8 mouse cellular contexts compared by ENCODE assay signal in the genomic region with DNA sequence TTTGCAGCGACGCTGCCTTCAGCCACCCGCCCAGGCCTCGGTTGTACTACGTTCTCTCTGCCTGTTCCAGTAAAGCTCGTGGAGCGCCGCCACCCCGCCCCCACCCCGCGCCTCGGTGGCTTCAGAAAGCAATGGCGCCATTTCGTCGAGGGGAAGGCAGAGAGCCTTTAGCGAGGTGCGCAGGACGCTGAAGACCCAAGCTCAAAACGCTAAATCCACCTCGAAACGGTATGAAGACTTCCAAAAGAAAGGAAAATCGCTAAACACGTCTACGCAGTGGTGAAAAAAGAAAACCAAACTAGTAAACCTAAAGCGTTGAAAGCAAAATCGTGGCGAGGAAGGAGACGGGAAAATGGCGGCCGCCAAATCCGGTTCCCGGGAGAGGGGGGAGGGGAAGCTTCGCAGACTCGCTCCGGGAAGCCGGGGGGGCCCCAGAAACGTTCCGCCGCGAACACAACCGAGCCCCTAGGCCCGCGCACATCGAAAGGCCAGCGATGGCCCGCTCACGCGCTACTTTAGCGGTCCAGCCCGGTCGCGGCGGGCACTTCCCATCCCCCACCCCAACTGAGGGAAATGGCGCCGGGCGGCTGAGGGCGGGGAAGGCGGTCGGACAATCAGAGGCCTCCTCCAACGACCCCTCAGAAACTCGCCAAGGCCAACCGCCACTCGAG. TPM values are rescaled to one million over a fixed set of nuclear protein-coding genes. Genes with fewer than 3 reads are reported as not detected.
DNase-seq lines count a peak whose midpoint lies in the region; ATAC-seq and TF ChIP-seq lines count a peak whose summit lies in the region.

No protein-coding gene starts in this region.

- WGBS in heart, embryonic 13.5 days: under 1% methylated on average over 63 of the region's 63 CpGs
- under 1% methylated on average over 63 of the region's 63 CpGs for WGBS in liver, embryonic 11.5 days

- peak overlapping the region; percentile 100 for H3K9ac ChIP-seq in heart, embryonic 13.5 days
- peak overlapping the region; percentile 100 for H3K9ac ChIP-seq in liver, embryonic 11.5 days (ENCODE audit: low read depth, low read length)

- peaks cover 93% of the 10 kb centered on the region for H3K79me2 ChIP-seq in C2C12 (ENCODE audit: control insufficient read depth, insufficient read depth)

- peaks cover 41% of the 10 kb centered on the region for H3K4me1 ChIP-seq in heart, embryonic 13.5 days
- H3K4me1 ChIP-seq in liver, embryonic 11.5 days (replicated peaks; ENCODE audit: control insufficient read depth, insufficient read depth, low read length): peaks cover 23% of the 10 kb centered on the region

- ATAC-seq in erythroid progenitor cell, adult 5-6 weeks (replicated peaks; ENCODE audit: low FRiP score, poor library complexity, severe bottlenecking): peak; percentile 62
- 0 out of 2 replicates have a peak, but pooled peaks have one; percentile 5 for ATAC-seq in heart, embryonic 13.5 days (ENCODE audit: extremely low read depth, insufficient number of reproducible peaks, low FRiP score, low TSS enrichment)
- ATAC-seq in liver, embryonic 11.5 days (replicated peaks; ENCODE audit: low FRiP score): peak; percentile 27

- peak overlapping the region; percentile 100 for H3K27ac ChIP-seq in heart, embryonic 13.5 days (replicated peaks)
- H3K27ac ChIP-seq in liver, embryonic 11.5 days (ENCODE audit: low read depth, low read length): peak overlapping the region; percentile 100

- H3K79me3 ChIP-seq in C2C12 (ENCODE audit: low read depth): peaks cover 85% of the 10 kb centered on the region

- H3K4me2 ChIP-seq in heart, embryonic 13.5 days: peak overlapping the region; percentile 77
- H3K4me2 ChIP-seq in liver, embryonic 11.5 days: peak overlapping the region; percentile 72

- peak; percentile 64 for DNase-seq in brain, embryonic 18.5 days (ENCODE audit: low read depth, low spot score)
- peak; percentile 87 for DNase-seq in kidney, postnatal 10 days
- peak; percentile 88 for DNase-seq in liver, embryonic 11.5 days (ENCODE audit: low spot score)
- peak; percentile 93 for DNase-seq in naive thymus-derived CD4-positive, alpha-beta T cell, adult 2 months (ENCODE audit: low read depth)
- peak; percentile 88 for DNase-seq in splenic B cell, adult 2 months (ENCODE audit: low read depth, low spot score)

- H3K9me3 ChIP-seq in heart, embryonic 13.5 days: no peaks in the 10 kb centered on the region
- no peaks in the 10 kb centered on the region for H3K9me3 ChIP-seq in liver, embryonic 11.5 days (ENCODE audit: control insufficient read depth, low read length)

- peaks cover 69% of the 10 kb centered on the region for H3K36me3 ChIP-seq in C2C12 (ENCODE audit: control insufficient read depth, insufficient read depth)
- H3K36me3 ChIP-seq in heart, embryonic 13.5 days: peaks cover 54% of the 10 kb centered on the region
- peaks cover 28% of the 10 kb centered on the region for H3K36me3 ChIP-seq in liver, embryonic 11.5 days (ENCODE audit: control insufficient read depth, insufficient read depth, low read length)
- H3K36me3 ChIP-seq in splenic B cell, adult 2 months (ENCODE audit: control insufficient read depth, insufficient read depth, low read length, poor library complexity, severe bottlenecking): peaks cover 18% of the 10 kb centered on the region; the same call in 1 of the 2 replicates

- peak overlapping the region; percentile 97 for H3K4me3 ChIP-seq in C2C12 (ENCODE audit: insufficient read depth, poor library complexity, severe bottlenecking)
- H3K4me3 ChIP-seq in heart, embryonic 13.5 days: peak overlapping the region; percentile 94
- H3K4me3 ChIP-seq in liver, embryonic 11.5 days (ENCODE audit: low read depth, low read length): peak overlapping the region; percentile 98

- no peaks in the 10 kb centered on the region for H3K27me3 ChIP-seq in C2C12 (ENCODE audit: control insufficient read depth, insufficient read depth, insufficient read length)
- H3K27me3 ChIP-seq in heart, embryonic 13.5 days (replicated peaks): no peaks in the 10 kb centered on the region
- no peaks in the 10 kb centered on the region for H3K27me3 ChIP-seq in liver, embryonic 11.5 days (replicated peaks; ENCODE audit: control insufficient read depth, insufficient read depth, low read length)
- H3K27me3 ChIP-seq in splenic B cell, adult 2 months (ENCODE audit: control insufficient read depth, insufficient read depth, low read length, poor library complexity, severe bottlenecking): no peaks in the 10 kb centered on the region

- TF ChIP-seq CTCF in C2C12 (IDR thresholded peaks at IDR 0.05; ENCODE audit: control insufficient read depth, insufficient read depth, insufficient read length): no peak

- H3ac ChIP-seq in C2C12 (ENCODE audit: control insufficient read depth, insufficient read length, low read depth): peak overlapping the region; percentile 87

TF ChIP-seq in C2C12, 6 proteins besides CTCF, POLR2A, EP300 and RAD21:
- TF ChIP-seq FOSL1 (IDR thresholded peaks at IDR 0.05; ENCODE audit: insufficient read depth, low read length, poor library complexity, severe bottlenecking): no peak
- no peak for TF ChIP-seq MYOG (IDR thresholded peaks at IDR 0.05; ENCODE audit: control insufficient read depth, extremely low read depth, insufficient read length)
- no peak for TF ChIP-seq CEBPB (IDR thresholded peaks at IDR 0.05; ENCODE audit: low read depth)
- TF ChIP-seq MYOD1 (IDR thresholded peaks at IDR 0.05; ENCODE audit: control insufficient read depth, insufficient read length, low read depth): no peak
- TF ChIP-seq USF1 (IDR thresholded peaks at IDR 0.05; ENCODE audit: low read depth): no peak
- no peak for TF ChIP-seq MAX (IDR thresholded peaks at IDR 0.05)

RNA-seq across cellular contexts. Expression of gene Hnrnpa2b1, which starts 0.7 kb away (rescaled TPM):
- polyA plus RNA-seq in C2C12 (2012; fragmentation: generic; extraction: Trizol): 459 TPM
- total RNA-seq in erythroid progenitor cell, adult 5-6 weeks (2015; ENCODE audit: low replicate concordance): 1,450 and 1,811 TPM in 2 replicates
- 1,487 and 2,530 TPM in 2 replicates for total RNA-seq in erythroid progenitor cell, adult 5-6 weeks (2017; ENCODE audit: low replicate concordance)
- polyA plus RNA-seq in heart, embryonic 13.5 days (2015; fragmentation: Nextera tagmentation; extraction: Ambion mirVana): 1,097 and 1,199 TPM in 2 replicates
- polyA plus RNA-seq in liver, embryonic 11.5 days (2014; fragmentation: Nextera tagmentation; extraction: Ambion mirVana): 1,403 and 1,404 TPM in 2 replicates

RNA-seq across cellular contexts. Expression of gene Cbx3, which starts 1.1 kb away (rescaled TPM):
- 71.6 TPM for polyA plus RNA-seq in C2C12 (2012; fragmentation: generic; extraction: Trizol)
- 276 and 309 TPM in 2 replicates for total RNA-seq in erythroid progenitor cell, adult 5-6 weeks (2015; ENCODE audit: low replicate concordance)
- 350 and 420 TPM in 2 replicates for total RNA-seq in erythroid progenitor cell, adult 5-6 weeks (2017; ENCODE audit: low replicate concordance)
- polyA plus RNA-seq in heart, embryonic 13.5 days (2015; fragmentation: Nextera tagmentation; extraction: Ambion mirVana): 320 and 353 TPM in 2 replicates
- 468 and 477 TPM in 2 replicates for polyA plus RNA-seq in liver, embryonic 11.5 days (2014; fragmentation: Nextera tagmentation; extraction: Ambion mirVana)

RNA-seq across cellular contexts. Expression of gene Nfe2l3, which starts 36.6 kb away (rescaled TPM):
- polyA plus RNA-seq in C2C12 (2012; fragmentation: generic; extraction: Trizol): 0.19 TPM
- total RNA-seq in erythroid progenitor cell, adult 5-6 weeks (2015; ENCODE audit: low replicate concordance): 1.4 TPM in 1 of 2 replicates, not detected in the other
- total RNA-seq in erythroid progenitor cell, adult 5-6 weeks (2017; ENCODE audit: low replicate concordance): 0.51 TPM in 1 of 2 replicates, not detected in the other
- 3.0 and 3.1 TPM in 2 replicates for polyA plus RNA-seq in heart, embryonic 13.5 days (2015; fragmentation: Nextera tagmentation; extraction: Ambion mirVana)
- 0.36 and 0.99 TPM in 2 replicates for polyA plus RNA-seq in liver, embryonic 11.5 days (2014; fragmentation: Nextera tagmentation; extraction: Ambion mirVana)

RNA-seq across cellular contexts. Expression of gene Snx10, which starts 54.7 kb away (rescaled TPM):
- polyA plus RNA-seq in C2C12 (2012; fragmentation: generic; extraction: Trizol): 1.1 TPM
- total RNA-seq in erythroid progenitor cell, adult 5-6 weeks (2015; ENCODE audit: low replicate concordance): 9.7 and 21.4 TPM in 2 replicates
- 12.0 and 13.5 TPM in 2 replicates for total RNA-seq in erythroid progenitor cell, adult 5-6 weeks (2017; ENCODE audit: low replicate concordance)
- 16.5 and 16.6 TPM in 2 replicates for polyA plus RNA-seq in heart, embryonic 13.5 days (2015; fragmentation: Nextera tagmentation; extraction: Ambion mirVana)
- polyA plus RNA-seq in liver, embryonic 11.5 days (2014; fragmentation: Nextera tagmentation; extraction: Ambion mirVana): 8.5 and 11.1 TPM in 2 replicates

Comparison
In these comparisons a context has a peak if more than half of its experiments do, and no peak if none do; other contexts are left out.
1. Peak in every context shown above with its lines: DNase-seq, ATAC-seq, H3K4me3 ChIP-seq and H3K27ac ChIP-seq.
2. ATAC-seq: peak in every context shown above with its lines; median percentile 62 in erythroid progenitor cell, adult 5-6 weeks; 27 in liver, embryonic 11.5 days; 5 in heart, embryonic 13.5 days.